Mouse (Mus musculus): ENCODE measurements around the gene Calml3.
"Not testable (repeated sequence)": the region's sequence is repeated elsewhere in the genome, so short reads cannot be mapped to it uniquely, and the experiment has no call there.

Gene Calml3

GRCm38 (mm10) chr13:3804186-3804585, at the start of gene Calml3:
Gene Calml3 (minus strand): TSS chr13:3804316.
- no peak for DNase-seq (ENCODE audit: low spot score)

- no peak for DNase-seq (ENCODE audit: low spot score)
These were observed 46.2 kb upstream of the Calml3 start for GRCm38 (mm10) chr13:3850330-3850729.

GRCm38 (mm10) chr13:3840662-3841061, 36.5 kb upstream of the Calml3 start:
- DNase-seq (ENCODE audit: low spot score) = not testable (repeated sequence)

- DNase-seq (ENCODE audit: low spot score) = not testable (repeated sequence)
These were observed 33.2 kb upstream of the Calml3 start, which contains the start of gene Calm4 for GRCm38 (mm10) chr13:3837312-3837807. Gene Calm4 (plus strand): TSS chr13:3837757.

DNA sequence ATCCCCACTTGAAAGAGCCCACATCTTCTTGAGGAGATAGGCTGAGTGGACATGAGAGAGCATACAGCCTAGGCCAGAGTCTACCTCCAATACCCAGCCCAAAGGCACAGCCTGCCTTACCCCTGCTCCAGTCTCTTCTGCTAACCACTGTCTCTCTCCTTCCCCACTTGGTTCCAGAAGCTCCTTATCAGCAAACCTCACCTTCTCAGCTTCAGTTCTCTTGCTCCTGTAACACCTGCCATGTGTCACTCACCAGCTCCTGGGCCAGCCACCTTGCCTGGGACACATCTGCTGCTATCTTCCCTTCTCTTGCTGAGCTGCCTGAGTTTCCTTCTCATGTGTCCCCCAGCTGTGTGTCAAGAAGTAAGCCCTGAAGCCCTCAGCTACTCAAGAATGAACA, 29.5 kb upstream of the Calml3 start:
- not testable (repeated sequence) for DNase-seq (ENCODE audit: low spot score)

GRCm38 (mm10) chr13:3832450-3832849, 28.3 kb upstream of the Calml3 start:
- no peak for DNase-seq (ENCODE audit: low spot score)

GRCm38 (mm10) chr13:3831994-3832393, 27.9 kb upstream of the Calml3 start:
- DNase-seq (ENCODE audit: low spot score) = no peak

- no peak for DNase-seq (ENCODE audit: low spot score)
These were observed 27.4 kb upstream of the Calml3 start for GRCm38 (mm10) chr13:3831546-3831945.

- DNase-seq (ENCODE audit: low spot score) = no peak
These were observed 21.6 kb upstream of the Calml3 start for GRCm38 (mm10) chr13:3825726-3826125.

DNA sequence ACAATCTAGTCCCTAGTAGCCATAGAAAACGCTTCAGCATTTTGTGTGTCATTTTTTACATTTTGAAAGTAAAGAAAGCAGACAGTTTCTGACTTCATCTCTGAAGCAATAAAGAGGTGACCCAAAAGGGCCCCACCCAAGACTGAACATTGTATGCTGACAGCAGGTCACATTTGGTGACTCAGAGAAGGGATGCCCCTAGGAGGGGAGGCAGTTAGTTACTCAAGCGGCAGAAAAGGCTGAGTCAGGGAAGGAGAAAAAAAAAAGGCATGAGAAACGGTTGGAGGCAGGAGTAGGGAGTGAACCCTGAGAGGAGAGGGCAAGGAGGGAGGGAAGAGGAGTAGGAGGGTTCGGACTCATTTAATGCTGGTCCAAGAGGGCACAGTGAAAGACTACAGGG, 18.0 kb upstream of the Calml3 start:
- DNase-seq (ENCODE audit: low spot score) = no peak

GRCm38 (mm10) chr13:3818740-3819076, 14.6 kb upstream of the Calml3 start:
- DNase-seq (ENCODE audit: low spot score) = no peak

DNA sequence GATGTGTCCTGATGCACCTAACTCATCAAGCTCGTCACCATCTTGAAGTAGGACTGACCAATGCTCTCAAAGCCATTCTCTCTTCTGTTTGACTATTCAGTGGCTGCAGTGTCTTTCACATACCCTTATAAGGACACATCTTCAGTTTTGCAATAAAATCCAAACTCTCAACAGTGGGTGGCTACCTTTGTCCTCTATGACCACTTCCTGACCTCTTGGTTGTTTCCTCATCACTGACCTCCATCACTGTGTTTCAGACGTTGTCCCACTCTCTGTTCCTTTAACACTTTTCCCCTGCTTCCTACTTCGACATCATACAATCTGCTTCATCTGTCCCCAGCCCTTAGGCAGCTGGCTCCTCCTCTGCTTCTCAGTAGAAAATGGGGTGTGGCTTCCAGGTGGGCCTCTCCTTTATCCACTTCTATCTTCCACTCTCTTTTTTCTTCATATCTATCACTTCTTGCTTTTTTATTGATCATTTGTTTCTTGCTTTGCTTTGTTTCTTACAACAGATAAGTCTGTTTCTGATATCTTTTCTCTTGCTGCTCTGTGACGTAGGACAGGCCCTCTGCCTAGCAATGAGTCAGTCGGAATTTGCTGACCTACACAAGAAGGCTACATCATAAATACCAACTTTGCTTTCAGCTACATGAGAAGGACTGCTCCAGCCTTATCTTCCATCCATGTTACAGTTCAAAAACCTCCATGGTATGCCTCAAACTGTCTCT, 14.1 kb upstream of the Calml3 start:
- DNase-seq (ENCODE audit: low spot score) = no peak

- DNase-seq (ENCODE audit: low spot score) = no peak
These were observed 3.2 kb upstream of the Calml3 start for GRCm38 (mm10) chr13:3807131-3807827.

DNA sequence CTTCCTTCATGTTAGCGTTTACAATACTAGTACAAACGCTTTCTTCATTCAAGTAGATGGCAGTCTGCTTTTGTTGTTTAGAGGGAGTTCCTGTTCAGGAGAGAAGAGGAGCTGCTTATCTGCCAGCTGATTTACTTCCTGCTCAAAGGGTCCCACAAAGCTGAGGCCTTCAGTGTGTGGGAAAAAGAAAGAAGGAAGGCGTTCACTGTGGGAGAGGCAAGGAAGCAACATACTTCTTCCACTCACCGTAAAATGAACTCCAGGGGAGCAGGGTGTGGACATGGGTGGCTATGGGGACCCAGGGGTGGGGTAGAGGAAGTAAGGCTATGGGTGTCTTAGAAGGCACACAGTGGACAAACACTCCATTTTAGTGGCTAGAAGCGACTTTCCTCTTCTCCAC, 1.5 kb upstream of the Calml3 start:
- DNase-seq (ENCODE audit: low spot score) = no peak

DNA sequence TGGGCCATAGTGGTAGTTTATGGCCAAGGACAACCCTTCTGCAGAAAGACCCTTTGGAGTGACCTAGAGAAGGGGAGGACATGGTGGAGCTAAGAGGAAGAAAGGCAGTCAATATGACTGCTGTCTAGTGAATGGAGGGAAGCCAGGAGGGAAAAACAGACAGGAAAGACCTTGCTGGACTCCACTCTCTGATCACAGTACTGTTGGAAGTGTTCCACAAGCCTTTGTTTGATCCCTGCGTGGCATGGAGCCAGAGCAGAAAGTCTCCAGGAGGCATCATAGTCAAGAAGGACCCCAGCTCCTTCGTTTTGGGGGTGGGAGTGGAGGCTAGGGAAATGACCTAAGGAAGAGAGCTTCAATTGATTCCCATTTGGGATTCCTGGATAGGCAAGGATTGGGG, 1.0 kb upstream of the Calml3 start:
- DNase-seq (ENCODE audit: low spot score) = no peak

DNA sequence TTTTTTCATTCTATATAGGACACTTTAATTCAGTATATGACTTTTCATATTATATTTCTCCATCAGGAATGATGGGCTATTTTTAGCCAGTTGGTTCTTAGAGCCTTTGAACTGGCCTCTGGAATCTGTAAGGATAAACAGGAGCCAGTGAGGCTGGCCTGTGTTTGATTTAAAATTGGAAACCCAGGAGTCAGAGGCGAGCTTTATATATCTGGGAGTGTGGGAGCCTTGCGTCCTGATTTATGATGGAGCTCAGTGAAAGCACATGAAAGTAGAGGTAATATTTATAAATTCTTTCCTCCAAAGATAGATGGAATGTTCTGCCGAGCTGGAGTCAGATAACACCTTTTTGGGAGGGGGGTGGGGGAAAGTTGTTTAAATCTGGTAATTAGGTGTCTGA, 4.7 kb downstream of the Calml3 start:
- DNase-seq (ENCODE audit: low spot score) = no peak

DNA sequence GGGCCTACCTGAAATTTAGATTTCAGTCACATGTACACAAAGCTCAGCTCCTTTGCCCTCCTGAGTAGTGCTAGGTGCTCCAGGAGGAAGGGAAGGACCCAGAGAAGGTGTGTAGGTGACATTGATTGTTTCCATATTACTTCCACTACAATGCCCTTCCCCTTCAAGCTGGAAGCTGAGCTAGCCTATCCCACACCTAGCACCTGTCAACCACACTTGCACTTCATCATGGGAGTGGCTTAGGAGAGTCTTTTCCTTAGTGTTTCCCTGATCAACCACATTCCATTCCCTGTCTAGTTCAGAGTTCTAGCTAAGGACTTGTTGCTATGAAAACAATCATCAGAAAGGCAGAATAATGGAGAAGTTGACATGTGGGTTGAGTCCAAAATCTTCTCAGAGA, 5.4 kb downstream of the Calml3 start:
- no peak for DNase-seq (ENCODE audit: low spot score)

DNA sequence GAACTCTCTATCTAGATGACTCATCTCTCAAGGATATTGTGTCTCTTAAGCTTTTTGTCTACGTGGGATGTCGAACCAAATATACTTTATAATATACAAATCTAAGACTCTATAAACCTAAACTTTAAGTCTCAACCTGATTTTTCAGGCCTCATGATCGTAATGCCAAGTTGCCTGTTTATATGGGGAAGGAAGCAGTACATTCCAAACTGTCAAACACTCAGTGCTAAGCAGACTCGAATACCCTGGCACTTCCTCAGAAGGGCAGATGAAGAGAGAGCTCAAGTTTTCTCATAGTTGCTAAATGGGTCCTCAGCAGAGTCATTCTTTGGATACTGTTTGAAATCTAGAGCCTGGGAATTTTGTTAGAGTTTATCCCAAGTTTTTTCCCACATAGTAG, 7.5 kb downstream of the Calml3 start:
- DNase-seq (ENCODE audit: low spot score) = no peak

DNA sequence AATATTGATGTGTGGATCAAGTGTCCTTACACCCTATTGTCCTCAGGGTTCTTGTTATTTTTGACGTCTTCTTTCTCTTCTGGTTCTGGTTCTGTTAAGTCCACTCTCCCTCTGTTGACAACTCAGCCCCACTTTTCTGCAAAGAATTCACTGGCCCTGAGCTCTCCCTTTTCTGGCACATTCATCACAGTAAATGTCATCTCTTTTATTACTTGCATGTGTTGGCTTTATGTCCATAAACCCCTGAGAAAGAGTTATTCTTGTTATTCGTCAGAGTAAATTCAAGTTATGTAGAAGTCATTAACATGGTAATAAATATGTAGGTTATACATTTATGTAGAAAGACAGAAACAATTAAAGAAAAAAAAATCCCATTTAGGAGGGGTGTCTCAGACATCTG, 14.6 kb downstream of the Calml3 start:
- DNase-seq (ENCODE audit: low spot score) = no peak

- DNase-seq (ENCODE audit: low spot score) = no peak
These were observed 15.5 kb downstream of the Calml3 start for GRCm38 (mm10) chr13:3788588-3788987.

GRCm38 (mm10) chr13:3787644-3788043, 16.5 kb downstream of the Calml3 start:
- DNase-seq (ENCODE audit: low spot score) = no peak

GRCm38 (mm10) chr13:3787102-3787501, 17.0 kb downstream of the Calml3 start:
- DNase-seq (ENCODE audit: low spot score) = no peak

DNA sequence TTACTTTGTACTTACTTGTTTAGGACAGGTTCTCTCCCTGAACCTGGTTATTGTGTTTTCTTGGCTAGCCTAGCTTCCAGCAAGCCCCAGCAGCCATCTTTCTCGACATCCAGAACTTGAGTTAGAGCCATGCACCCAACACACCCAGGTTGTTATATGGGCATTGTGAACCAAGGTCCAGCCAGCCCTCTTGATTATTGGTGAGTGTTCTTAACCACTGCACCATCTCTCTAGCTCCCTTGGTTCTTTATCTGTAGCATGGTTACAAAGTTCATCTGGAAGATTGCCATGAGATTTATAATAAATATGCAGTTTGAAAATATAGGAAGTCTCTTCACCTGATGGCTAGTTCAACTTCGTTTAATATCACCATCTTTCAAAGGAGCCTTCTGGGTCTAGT, 20.5 kb downstream of the Calml3 start:
- DNase-seq (ENCODE audit: low spot score) = no peak

DNA sequence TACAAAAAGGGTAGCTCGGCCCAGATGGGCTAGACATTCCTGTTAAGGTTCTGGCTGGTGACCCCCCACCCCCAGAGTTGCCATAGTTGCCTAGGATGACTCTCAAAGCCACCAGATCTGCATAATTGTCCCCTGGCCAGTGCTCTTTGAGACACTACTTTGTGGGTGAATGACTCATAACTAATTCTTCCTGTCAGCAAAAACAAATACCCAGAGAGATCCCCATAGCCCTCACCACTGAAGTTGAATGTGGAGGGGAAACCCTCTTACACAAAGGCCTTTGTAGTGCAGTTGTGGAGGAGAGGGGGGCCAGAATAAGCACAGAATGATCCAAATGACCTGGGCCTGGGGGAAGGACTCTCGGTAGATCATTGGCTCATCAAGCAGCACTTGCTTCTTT, 21.6 kb downstream of the Calml3 start:
- DNase-seq (ENCODE audit: low spot score) = no peak

Measured in layer of hippocampus, adult 11-12 months (tissue).